Mouse (Mus musculus): Measurements from ENCODE around the gene Pold3.

Pold3 gene

GRCm38 (mm10) chr7:100121376-100121789, at the start of gene Pold3:
Pold3 (minus strand) TSS chr7:100121565.
- DNase-seq: peak; percentile 98

- DNase-seq: no peak
Observed at GRCm38 (mm10) chr7:100170756-100171155, 49.4 kb upstream of the Pold3 start.

- DNase-seq: peak in 1 of 2 experiments; percentile 16
Observed at GRCm38 (mm10) chr7:100168654-100169053, 47.3 kb upstream of the Pold3 start.

- no peak for DNase-seq
Observed at GRCm38 (mm10) chr7:100163506-100163905, 42.1 kb upstream of the Pold3 start.

GRCm38 (mm10) chr7:100160006-100160405, 38.6 kb upstream of the Pold3 start:
- no peak for DNase-seq

DNA sequence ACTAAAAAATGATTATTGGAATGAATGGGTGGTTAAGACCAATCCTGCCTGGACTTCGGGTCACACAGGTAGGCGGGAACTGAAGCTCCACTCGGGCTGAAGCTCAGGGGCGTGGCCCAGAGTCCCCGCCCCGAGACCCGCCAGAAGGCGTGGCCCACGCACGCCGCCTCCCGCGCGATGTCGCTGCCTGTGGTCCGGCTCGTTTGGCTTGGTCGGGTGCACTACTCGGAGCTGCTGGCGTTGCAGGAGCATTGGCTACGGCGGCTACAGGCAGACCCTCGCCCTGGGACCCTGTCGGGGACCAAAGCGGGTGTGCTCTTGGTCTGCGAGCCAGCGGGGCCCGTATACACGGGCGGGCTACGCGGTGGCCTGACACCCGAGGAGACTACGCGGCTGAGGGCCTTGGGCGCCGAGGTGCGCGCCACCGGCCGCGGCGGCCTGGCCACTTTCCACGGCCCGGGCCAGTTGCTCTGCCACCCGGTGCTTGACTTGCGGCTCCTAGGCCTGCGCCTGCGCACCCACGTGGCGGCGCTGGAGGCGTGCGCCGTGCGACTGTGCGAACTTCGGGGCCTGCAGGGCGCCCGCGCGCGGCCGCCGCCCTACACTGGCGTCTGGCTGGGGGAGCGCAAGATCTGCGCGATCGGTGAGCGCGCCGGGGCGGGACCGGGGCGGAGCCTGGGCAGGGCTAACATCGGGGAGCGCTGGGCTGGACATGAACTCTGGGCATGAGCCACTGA, 37.9 kb upstream of the Pold3 start, which contains the start of gene Lipt2:
Gene Lipt2, plus strand, starts transcription at position 173 of the 737 bp plus-strand sequence.
- DNase-seq: peak; percentile 92 to 97

GRCm38 (mm10) chr7:100157669-100158068, 36.3 kb upstream of the Pold3 start:
- DNase-seq: no peak

DNA sequence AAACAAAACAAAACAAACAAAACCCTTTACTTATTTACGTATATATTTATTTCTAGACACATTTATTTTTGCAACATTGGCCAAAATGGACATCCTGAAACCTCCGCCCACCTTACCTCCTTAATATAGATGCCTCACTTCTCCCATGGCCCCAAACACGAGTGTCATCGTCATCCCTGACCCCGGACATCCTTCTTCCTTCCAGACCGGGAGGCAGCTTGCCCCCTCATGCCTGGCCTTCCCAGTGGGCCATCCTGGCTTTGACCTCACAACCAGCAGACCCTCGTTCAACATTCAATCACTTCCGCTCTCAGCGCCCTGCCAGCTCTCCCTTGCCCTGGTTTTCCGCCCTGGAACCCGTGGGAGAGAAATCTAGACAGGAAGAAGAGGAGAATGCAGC, 29.3 kb upstream of the Pold3 start:
- no peak for DNase-seq

DNA sequence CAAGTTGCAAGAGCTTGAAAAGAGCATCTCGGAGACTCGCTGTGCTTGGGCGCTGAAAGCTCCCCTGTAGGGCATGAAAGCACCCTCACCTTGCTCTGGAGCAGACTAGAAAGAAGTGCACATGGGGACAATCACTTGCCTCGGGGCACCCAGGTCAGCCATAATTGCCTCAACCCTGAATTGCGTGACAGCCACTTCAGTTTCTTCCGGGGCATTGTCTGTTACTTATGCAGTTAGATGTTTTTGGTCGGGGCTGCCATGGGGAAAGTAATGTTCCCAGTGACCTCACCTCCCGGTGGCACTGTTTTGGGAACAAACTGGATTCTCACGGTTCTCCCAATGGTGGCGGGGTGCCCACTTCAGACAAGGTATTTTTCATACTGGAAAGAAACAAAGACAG, 28.7 kb upstream of the Pold3 start:
- DNase-seq: peak; percentile 30 to 45

DNA sequence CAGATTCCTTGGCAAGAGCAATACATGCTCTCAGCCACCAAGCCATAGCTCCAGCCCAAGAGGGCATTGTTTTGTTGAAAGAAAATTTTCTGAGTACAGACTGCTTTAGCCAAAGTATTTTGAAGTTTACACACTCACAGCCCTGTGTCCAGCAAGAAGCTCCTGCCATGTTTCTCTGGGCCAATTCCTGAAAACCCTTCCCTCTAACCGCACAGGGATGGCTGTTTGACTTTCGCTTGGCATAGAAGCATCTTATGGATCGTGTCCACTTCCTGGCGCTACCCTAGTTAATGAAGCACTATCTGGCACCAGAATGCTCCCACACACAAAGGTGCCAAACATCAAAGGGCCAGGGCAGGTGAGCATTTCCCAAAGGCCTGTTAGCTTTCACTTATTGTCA, 27.2 kb upstream of the Pold3 start:
- no peak for DNase-seq

GRCm38 (mm10) chr7:100140591-100140990, 19.2 kb upstream of the Pold3 start:
- no peak for DNase-seq

DNA sequence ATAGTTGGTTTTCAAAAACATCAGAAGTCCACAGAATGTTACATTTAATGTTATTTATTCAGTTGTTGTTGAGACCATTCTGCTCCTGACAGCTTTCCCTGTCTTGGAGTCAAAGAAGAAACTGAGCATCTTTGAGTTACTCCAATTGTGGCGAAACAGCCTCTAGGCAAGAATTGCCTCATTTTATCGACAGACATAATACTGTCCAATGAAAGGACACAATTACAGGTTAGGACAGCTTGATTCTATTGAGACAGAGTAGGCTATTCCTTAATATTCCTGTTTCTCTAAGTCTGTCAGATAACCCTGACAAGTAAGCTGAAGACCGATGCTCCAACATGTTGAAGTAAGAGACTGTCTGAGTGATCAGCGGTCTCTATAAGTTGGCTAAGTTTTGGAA, 16.7 kb upstream of the Pold3 start:
- DNase-seq: no peak

DNA sequence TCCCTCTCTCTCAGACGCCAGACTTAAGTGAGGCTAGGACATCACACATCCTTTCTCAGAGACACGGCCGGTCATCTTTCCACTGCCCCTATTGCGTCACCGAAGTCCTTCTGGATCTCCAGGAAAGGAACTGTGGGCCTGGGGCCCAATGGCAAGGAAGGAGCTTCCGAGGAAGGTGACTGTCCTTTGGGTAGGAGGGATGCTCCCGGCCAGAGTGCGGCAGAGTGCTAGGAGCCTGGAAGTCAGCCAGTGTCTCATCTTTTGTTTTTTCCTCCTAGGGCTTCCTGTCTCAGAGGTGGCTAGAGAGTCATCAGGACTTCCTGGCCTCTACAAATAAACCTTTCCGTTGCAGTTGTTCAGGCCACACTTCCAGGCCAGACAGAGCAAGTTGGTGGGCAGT, 15.7 kb upstream of the Pold3 start:
- peak; percentile 57 to 77 for DNase-seq

- no peak for DNase-seq
Observed at GRCm38 (mm10) chr7:100132379-100132778, 11.0 kb upstream of the Pold3 start.

DNA sequence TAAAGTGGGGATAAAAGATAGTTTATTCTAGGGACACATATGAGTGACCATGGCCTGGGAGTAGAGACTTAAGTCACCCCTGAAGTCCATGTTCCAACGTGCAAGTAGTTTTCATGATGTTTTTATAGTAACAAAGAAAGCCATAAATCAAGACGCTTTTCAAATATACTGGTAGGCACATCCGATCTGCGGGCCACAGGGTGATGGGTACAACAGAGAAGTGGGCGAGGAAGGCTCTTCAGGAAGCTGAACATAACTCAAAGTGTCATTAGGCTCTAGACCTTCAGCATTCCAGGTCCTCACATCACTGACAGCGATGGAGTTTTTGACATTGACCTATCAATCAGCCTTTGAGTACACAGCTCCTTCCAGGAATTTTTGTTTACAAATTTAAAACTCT, 9.2 kb upstream of the Pold3 start:
- DNase-seq: no peak

DNA sequence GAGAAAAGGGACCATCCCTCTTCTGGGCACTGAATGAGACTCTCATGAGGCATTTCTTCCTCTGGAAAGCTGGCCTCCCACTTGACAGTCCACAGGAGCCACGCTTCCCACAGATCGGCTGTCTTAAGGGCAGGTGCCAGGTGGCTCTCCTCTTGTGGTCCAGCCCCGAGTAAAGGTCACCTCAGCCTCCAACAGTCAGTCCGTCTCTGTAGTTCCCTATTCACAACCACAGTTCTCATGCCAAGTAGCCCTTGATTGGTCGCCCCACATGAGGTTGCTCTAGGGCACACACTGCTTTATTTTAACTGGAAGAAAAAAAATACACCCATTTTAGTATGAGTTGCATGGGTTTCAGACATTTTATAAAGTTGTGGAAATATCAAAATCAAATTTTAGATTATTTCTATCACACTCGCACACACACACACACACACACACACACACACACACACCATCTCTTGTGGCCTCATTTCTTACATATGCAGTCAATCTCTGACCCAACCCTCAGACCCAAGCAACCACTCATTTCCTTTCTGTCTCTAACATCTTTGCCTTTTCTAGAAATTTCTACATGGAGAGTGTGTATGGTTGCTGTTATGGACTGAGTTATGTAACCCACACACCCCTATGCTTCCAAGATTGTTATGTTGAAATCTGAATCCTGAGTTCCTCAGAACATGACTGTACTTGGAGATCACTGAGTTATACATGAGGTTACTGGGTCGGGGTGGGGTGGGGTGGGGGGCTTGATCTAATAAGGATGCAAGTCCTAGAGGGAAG, 7.1 kb upstream of the Pold3 start:
- DNase-seq: no peak

GRCm38 (mm10) chr7:100126514-100126913, 5.1 kb upstream of the Pold3 start:
- no peak for DNase-seq

- peak in 1 of 2 experiments; percentile 33 for DNase-seq
Observed at GRCm38 (mm10) chr7:100125166-100125565, 3.8 kb upstream of the Pold3 start.

GRCm38 (mm10) chr7:100124211-100124610, 2.8 kb upstream of the Pold3 start:
- peak; percentile 46 to 62 for DNase-seq

DNA sequence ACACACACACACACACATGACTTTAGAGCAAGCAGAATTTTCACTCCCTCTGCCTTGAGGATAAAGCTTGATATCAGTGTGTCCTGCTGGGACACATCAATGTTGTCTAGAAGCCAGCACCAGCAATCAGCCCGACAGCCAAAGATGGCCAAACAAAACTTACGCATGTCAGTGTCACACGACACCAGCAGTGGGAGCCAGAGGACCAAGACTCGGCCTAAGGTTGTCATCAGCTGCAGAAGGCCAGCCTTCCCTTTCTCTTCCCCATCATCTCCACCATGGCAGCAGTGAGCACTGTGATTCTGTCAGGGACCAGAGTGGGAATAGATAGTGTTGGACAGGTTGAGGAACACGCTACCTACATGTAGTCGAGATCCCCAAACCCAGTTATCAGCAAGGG, 2.1 kb upstream of the Pold3 start:
- peak; percentile 45 to 52 for DNase-seq

DNA sequence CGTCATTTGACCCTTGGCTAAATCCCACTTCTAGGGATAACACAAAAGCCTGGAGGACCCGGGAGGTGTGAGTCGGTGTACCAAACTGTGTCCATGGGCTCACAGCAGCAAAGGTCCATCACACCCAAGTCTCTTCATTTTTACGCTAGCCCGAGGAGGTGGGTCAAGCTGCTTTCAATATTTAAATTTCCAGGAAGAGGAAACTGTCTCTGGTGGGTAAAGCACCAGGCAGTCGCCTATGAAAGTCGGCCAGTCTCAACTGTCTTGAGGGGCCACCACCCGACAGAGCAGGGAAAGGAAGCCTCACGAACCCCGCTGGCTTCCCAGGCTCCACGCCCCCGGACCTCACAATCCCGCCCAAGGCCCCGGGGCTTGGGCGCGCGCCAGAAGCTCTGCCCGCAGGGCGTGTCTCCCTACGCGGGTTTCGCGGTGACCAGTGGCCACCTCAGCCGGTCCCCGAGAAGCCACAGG, 539 bp downstream of the Pold3 start:
- peak in 1 of 2 experiments; percentile 44 for DNase-seq

- no peak for DNase-seq
Observed at GRCm38 (mm10) chr7:100114279-100114678, 7.1 kb downstream of the Pold3 start.

- DNase-seq: no peak
Observed at GRCm38 (mm10) chr7:100113821-100114220, 7.5 kb downstream of the Pold3 start.

DNA sequence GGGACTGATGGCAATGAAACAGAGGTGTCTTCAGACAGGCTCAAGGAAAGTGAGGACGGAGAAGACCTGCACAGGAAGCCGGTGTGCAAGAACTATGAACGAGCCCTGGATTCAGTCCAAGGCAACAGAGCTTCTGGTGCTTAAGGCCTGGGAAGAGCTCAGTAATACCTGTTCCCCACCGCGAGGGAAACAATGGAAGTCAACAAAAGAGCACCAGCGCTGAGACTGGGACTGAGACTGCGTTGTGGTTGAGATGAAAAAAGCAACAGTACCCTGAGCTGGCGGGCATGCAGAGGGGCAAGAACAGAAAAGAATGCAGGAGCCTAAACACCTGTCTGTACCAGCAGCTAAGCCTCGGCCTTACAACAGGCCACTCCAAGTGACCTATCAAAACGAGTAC, 9.9 kb downstream of the Pold3 start:
- no peak for DNase-seq

Data from kidney, postnatal 25 days (tissue).